Mouse (Mus musculus): ENCODE results near the gene Parg. TPM values are rescaled to one million over a fixed set of nuclear protein-coding genes. Genes with fewer than 3 reads are reported as not detected.

Gene Parg
- polyA plus RNA-seq, 1 experiment from 2014 or later = 51.2 TPM

- H3K27ac ChIP-seq (replicated peaks) = no peak overlapping the region
- H3K9me3 ChIP-seq = no peaks in the 10 kb centered on the region
- WGBS = 95% methylated on average over 7 of the region's 7 CpGs
- H3K27me3 ChIP-seq (replicated peaks; ENCODE audit: low read depth, poor library complexity, severe bottlenecking) = no peaks in the 10 kb centered on the region
- H3K4me3 ChIP-seq = no peak overlapping the region
- no peak for DNase-seq (ENCODE audit: low spot score)
- H3K36me3 ChIP-seq (replicated peaks) = peaks cover 89% of the 10 kb centered on the region
- no peaks in the 10 kb centered on the region for H3K4me1 ChIP-seq
Observed at GRCm38 (mm10) chr14:32344176-32344575, 142.4 kb downstream of the Parg start.

- no peaks in the 10 kb centered on the region for H3K4me1 ChIP-seq
- peaks cover 87% of the 10 kb centered on the region for H3K36me3 ChIP-seq (replicated peaks)
- H3K9me3 ChIP-seq = no peaks in the 10 kb centered on the region
- 81% methylated on average over 10 of the region's 10 CpGs for WGBS
- no peak for DNase-seq (ENCODE audit: low spot score)
- H3K27me3 ChIP-seq (replicated peaks; ENCODE audit: low read depth, poor library complexity, severe bottlenecking) = no peaks in the 10 kb centered on the region
- H3K27ac ChIP-seq (replicated peaks) = no peak overlapping the region
- no peak overlapping the region for H3K4me3 ChIP-seq
Observed at GRCm38 (mm10) chr14:32344694-32345093, 142.9 kb downstream of the Parg start.

Other genes with a start within 250 kb of the Parg start
- 0.04 and 0.15 TPM in 2 replicates for gene Galnt15, start 173.0 kb upstream of the Parg start, polyA plus RNA-seq (2016; fragmentation: Nextera tagmentation; extraction: Ambion mirVana)
- 20.1 and 21.2 TPM in 2 replicates for gene Oxnad1, start 116.6 kb upstream of the Parg start, polyA plus RNA-seq (2016; fragmentation: Nextera tagmentation; extraction: Ambion mirVana)
- gene Dph3, start 116.2 kb upstream of the Parg start, polyA plus RNA-seq (2016; fragmentation: Nextera tagmentation; extraction: Ambion mirVana) = 98.8 and 102 TPM in 2 replicates
- gene Msmb, start 59.9 kb upstream of the Parg start, polyA plus RNA-seq (2016; fragmentation: Nextera tagmentation; extraction: Ambion mirVana) = not detected in 2 replicates
- gene Ncoa4, start 42.1 kb upstream of the Parg start, polyA plus RNA-seq (2016; fragmentation: Nextera tagmentation; extraction: Ambion mirVana) = 67.0 and 70.7 TPM in 2 replicates
- 355 and 365 TPM in 2 replicates for gene Timm23, start 51 bp upstream of the Parg start, polyA plus RNA-seq (2016; fragmentation: Nextera tagmentation; extraction: Ambion mirVana)
- gene Ogdhl, start 120.1 kb downstream of the Parg start, polyA plus RNA-seq (2016; fragmentation: Nextera tagmentation; extraction: Ambion mirVana) = 19.2 and 20.6 TPM in 2 replicates
- gene 1700024G13Rik, start 186.4 kb downstream of the Parg start, polyA plus RNA-seq (2016; fragmentation: Nextera tagmentation; extraction: Ambion mirVana) = not detected in 2 replicates